Mouse (Mus musculus) stomach, postnatal 0 days (tissue): ENCODE results near the gene Dhx37. TPM values are rescaled to one million over a fixed set of nuclear protein-coding genes. Genes with fewer than 3 reads are reported as not detected.

Experiments used
- ATAC-seq: fragments of 200-750 bp; cut with Nextera tagmentation; 2 replicates; pipeline ENCODE4 v1.8.0; 2017; ENCODE audit not compliant: low FRiP score, low TSS enrichment
- DNase-seq: peaks from one replicate; pipeline ENCODE4 v3.0.0-alpha.2; 2016; ENCODE audit warnings: low spot score
- H3K27ac ChIP-seq: fragments of 300-500 bp; sonication (generic); replicated peaks from 2 replicates; pipeline ENCODE4 v1.5.1; 2014; ENCODE audit warnings: mild to moderate bottlenecking, control low read depth
- H3K27me3 ChIP-seq: fragments of 300-500 bp; sonication (generic); 2 replicates; pipeline ENCODE4 v1.6.1; 2014; ENCODE audit warnings: low read length; ENCODE audit not compliant: control insufficient read depth, insufficient read depth
- H3K36me3 ChIP-seq: fragments of 300-500 bp; sonication (generic); 2 replicates; pipeline ENCODE4 v1.6.1; 2014; ENCODE audit warnings: low read length, mixed read lengths; ENCODE audit not compliant: control insufficient read depth, insufficient read depth
- H3K4me1 ChIP-seq: fragments of 300-500 bp; sonication (generic); replicated peaks from 2 replicates; pipeline ENCODE4 v1.6.1; 2014; ENCODE audit warnings: antibody characterized with exemption; ENCODE audit not compliant: control insufficient read depth, insufficient read depth
- H3K4me2 ChIP-seq: fragments of 300-500 bp; sonication (generic); replicated peaks from 2 replicates; pipeline ENCODE4 v1.6.1; 2014; ENCODE audit warnings: low read depth, mild to moderate bottlenecking, control low read depth, moderate library complexity
- H3K4me3 ChIP-seq: fragments of 300-500 bp; sonication (generic); 2 replicates; pipeline ENCODE4 v1.5.1; 2014; ENCODE audit warnings: low read depth, low read length, control low read depth
- H3K9ac ChIP-seq: fragments of 300-500 bp; sonication (generic); 2 replicates; pipeline ENCODE4 v1.6.1; 2014; ENCODE audit warnings: mild to moderate bottlenecking, low read length, control low read depth, mixed read lengths
- H3K9me3 ChIP-seq: fragments of 300-500 bp; sonication (generic); 2 replicates; pipeline ENCODE4 v1.6.1; 2016; ENCODE audit warnings: low read length; ENCODE audit not compliant: control insufficient read depth
- CTCF ChIP-seq: IDR thresholded peaks from 2 replicates; pipeline ENCODE4 v1.5.1; 2016; ENCODE audit warnings: antibody characterized with exemption, low read depth, mild to moderate bottlenecking, moderate library complexity
- EP300 ChIP-seq: optimal IDR thresholded peaks from 2 replicates; pipeline ENCODE3; 2016; ENCODE audit warnings: antibody characterized with exemption
- WGBS: fragments of 180-500 bp; shearing (Covaris S2); extraction: QIAGEN DNeasy Blood & Tissue Kit; methylation state at CpG from one replicate; pipeline ENCODE4 v1.1.7; 2014; 5-methylcytosine and 5-hydroxymethylcytosine counted together
- microRNA-seq: library from miRNA; unstranded; fragments of <30 nt; microRNA quantifications from one replicate; pipeline ENCODE4, GENCODE M21; 2016
- polyA plus RNA-seq: library from polyadenylated mRNA; unstranded; fragments of >200 nt; fragmentation: Nextera tagmentation; extraction: Ambion mirVana; gene quantifications from 2 replicates; pipeline ENCODE4 v1.2.1, GENCODE M21; 2015

The Dhx37 gene
- polyA plus RNA-seq, 1 experiment from 2014 or later: 3.3 TPM

- ATAC-seq (peak; percentile 74), DNase-seq (no peak)
- H3K27me3 ChIP-seq: no peaks in the 10 kb centered on the region
- no peak overlapping the region for H3K27ac ChIP-seq
- 61% methylated on average over 4 of the region's 4 CpGs for WGBS
- H3K9ac ChIP-seq: no peak overlapping the region
- TF ChIP-seq CTCF: no peak
- TF ChIP-seq EP300: no peak
- no peaks in the 10 kb centered on the region for H3K36me3 ChIP-seq
- H3K4me3 ChIP-seq: no peak overlapping the region
- no peaks in the 10 kb centered on the region for H3K4me1 ChIP-seq
- H3K4me2 ChIP-seq: no peak overlapping the region
- H3K9me3 ChIP-seq: no peaks in the 10 kb centered on the region
Measured at GRCm38 (mm10) chr5:125364851-125365429, 69.0 kb downstream of the Dhx37 start.

DNA sequence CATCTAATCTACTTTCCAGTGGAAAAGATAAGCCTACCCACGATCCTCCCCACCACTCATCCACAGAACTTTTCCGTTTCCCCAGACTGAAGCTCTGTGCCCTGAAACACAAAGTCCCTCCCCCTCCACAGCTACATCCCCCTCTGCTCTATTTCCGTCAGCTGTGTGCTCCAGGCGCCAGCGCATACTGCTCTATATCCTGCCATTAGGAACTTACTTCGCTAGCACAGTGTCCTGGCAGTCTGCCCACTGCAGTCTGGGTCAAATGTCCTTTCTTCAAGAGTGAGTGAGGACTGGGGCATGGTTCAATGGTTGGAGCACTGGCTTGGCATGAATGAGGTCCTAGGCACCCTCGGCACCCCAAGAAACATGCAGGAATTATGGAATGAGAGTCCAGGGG lies 70.0 kb downstream of the Dhx37 start:
- H3K36me3 ChIP-seq: no peaks in the 10 kb centered on the region
- ATAC-seq: peak; percentile 34; the same call in 1 of the 2 replicates
- no peak overlapping the region for H3K4me3 ChIP-seq
- H3K27ac ChIP-seq: no peak overlapping the region
- no peak overlapping the region for H3K9ac ChIP-seq
- no peaks in the 10 kb centered on the region for H3K4me1 ChIP-seq
- WGBS: 53% methylated on average over 7 of the region's 7 CpGs
- DNase-seq: peak; percentile 52
- no peak overlapping the region for H3K4me2 ChIP-seq
- TF ChIP-seq EP300 (no peak), CTCF (no peak)
- no peaks in the 10 kb centered on the region for H3K27me3 ChIP-seq
- no peaks in the 10 kb centered on the region for H3K9me3 ChIP-seq

Small RNAs within 50 kb of the gene (microRNA-seq; reads per million reads assigned to microRNA genes)
- not detected for gene Gm27551

Other genes with a start within 250 kb of the Dhx37 start
- 30.1 and 31.8 TPM in 2 replicates for gene Scarb1, start 93.0 kb downstream of the Dhx37 start, polyA plus RNA-seq
- gene Gm10382, start 44.8 kb downstream of the Dhx37 start, polyA plus RNA-seq: 0.51 and 0.56 TPM in 2 replicates
- 537 and 549 TPM in 2 replicates for gene Ubc, start 43.9 kb downstream of the Dhx37 start, polyA plus RNA-seq
- 25.3 and 27.9 TPM in 2 replicates for gene Bri3bp, start 7.4 kb upstream of the Dhx37 start, polyA plus RNA-seq
- gene Aacs, start 41.7 kb upstream of the Dhx37 start, polyA plus RNA-seq: 39.7 and 41.4 TPM in 2 replicates
- gene Tmem132b, start 97.7 kb upstream of the Dhx37 start, polyA plus RNA-seq: 0.21 and 0.30 TPM in 2 replicates